Mouse (Mus musculus) cerebellum, adult 11-12 months (tissue): ENCODE measurements at regions not wholly inside any gene's neighbourhood (a gene's known extent, or its start where the extent isn't known, plus 50 kb on each side); places are given as distances from the start of the nearest gene placed in this dataset.

ENCODE experiments used
- DNase-seq: peaks from one replicate; pipeline ENCODE4 v3.0.0; 2022

DNA sequence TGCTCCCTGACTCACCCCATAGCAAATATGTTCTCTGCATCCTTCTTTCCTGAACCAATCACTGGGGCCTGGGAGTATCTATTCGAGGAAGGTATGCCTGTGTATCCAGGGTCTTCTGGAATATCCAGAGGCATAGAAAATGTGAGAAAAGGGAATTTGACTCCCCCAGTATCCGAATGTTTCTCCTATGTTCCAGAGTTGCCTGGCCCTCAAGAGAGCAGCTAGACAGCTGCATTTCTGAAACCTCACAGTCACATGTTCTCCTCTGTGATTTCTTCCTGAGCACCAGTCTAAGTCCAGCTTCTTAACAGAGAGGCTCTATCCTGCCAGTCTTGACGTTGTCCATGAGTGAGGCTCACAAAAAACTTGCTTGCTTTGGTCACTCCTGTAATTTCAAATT is 719.9 kb upstream of the Igfbp3 start:
- no peak for DNase-seq

DNA sequence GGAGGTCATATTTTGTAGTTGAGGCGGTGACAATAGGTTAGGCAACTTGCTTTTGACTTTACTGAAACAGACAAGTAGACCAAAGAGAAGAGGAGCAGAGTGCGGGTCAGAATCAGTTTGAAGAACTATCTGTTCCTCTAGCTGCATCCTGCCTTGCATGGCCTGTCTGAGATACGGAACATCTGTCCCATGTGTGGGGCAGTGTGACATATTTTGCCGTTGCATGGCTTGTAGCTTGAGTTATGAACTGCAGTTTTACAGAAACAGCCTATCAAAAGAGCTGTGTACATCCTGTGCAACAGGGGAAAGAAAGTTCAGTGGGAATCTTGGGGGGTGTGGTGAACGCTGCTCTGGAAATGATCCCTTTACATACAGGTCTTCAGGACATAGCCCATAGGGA is 718.9 kb upstream of the Igfbp3 start:
- DNase-seq, result no peak

DNA sequence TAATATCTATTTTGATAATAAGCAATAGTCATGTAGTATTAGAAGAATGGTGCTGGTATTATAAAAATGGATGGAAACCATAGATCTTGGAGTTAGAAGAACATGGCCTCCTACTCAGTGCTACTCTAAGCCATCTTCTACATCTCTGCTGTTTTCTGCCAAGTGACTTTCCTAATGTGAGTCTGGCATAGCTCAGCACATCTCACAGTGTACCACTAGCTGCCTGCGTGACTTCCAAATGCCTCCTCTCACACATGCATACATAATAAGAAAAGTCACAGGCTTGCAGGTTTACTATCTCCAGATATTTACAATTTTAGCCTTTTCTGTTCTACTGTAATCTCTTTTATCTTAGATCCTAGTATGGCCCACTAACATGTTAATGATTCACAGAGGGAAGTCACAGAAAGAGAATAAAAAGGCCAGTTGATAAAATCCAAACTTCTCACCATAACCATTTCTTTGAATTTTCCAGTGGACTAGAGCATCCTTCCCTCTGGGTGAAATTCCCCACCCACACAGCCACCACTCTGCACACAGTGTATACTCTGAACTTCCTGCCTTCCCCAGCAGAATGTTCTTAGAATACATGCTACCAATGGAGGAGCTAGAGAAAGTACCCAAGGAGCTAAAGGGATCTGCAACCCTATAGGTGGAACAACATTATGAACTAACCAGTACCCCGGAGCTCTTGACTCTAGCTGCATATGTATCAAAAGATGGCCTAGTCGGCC is 717.5 kb upstream of the Igfbp3 start:
- no peak for DNase-seq

DNA sequence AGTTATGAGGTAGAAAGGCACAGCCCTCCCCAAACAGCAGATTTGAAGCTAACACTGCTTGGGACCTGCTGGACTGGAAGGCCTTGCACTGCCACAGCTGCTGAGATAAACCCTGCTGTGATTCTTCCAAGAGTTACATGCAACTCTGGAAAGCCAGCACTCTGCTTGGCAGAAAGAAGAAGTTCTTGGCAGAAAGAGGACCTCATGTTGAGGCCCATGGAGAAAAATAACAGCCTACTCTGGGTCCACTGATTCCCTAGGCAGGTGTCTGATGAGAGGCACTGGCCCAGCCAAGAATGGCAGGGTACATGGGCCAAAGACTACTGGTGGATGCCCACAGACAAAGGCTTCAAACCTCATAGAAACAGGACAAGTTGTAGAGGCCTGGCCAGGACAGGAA is 714.0 kb upstream of the Igfbp3 start:
- DNase-seq, result no peak

DNA sequence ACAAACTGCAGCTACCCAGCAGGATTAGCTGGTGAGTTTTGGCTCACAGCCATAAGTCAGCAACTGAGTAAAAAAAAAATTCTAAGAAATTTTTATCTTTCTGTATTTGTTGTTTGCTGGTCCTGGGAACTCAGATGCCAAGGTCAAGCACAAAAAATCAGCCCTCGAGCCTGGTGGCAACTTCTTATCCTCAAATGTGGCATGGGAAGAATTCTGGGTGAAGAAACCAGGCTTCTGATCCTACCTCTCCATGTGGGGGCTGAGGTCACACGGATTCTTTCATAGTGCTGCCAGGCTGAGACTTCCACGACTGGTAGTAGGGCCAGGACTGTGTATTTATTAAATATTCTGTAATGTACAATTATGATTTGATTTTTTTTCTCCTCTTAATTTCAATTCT is 698.3 kb upstream of the Igfbp3 start:
- DNase-seq, result no peak

DNA sequence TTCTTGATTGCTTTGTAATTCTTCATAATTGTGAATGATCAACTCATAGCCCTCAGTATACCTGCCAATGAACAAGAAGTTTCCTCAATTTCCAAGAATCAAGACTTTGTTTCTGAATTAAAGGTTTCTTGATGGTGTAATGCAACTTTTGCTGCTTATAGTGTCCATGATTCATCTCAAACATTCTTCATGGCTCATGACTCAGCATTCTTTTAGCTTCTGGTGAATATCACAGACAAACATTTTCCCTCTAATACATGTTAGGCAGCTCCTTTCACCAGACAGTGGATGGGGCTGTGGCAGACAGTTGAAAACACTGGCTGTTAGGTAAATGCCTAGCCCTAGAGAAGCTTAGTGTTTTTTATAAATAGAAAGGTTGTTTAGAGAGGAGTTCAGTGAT is 686.5 kb upstream of the Igfbp3 start:
- no peak for DNase-seq

DNA sequence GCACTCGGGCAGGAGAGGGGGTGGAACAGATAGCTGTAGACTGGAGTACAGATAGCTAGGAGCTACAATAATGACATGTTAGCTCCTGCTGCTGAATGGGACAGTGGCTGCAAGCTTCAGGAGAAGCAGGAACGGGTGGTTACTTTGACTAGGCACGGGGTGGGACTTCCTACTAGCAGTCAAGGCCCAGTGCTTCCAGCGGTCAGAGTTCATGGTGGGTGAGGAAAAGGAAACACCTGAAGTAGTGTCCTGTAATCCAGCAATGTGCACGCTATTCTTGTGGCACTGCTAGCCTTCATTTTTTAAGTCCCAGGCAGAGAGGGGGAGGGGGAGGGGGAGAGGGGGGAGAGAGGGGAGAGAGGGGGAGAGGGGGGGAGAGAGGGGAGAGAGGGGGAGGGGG is 684.5 kb upstream of the Igfbp3 start:
- DNase-seq, result no peak

DNA sequence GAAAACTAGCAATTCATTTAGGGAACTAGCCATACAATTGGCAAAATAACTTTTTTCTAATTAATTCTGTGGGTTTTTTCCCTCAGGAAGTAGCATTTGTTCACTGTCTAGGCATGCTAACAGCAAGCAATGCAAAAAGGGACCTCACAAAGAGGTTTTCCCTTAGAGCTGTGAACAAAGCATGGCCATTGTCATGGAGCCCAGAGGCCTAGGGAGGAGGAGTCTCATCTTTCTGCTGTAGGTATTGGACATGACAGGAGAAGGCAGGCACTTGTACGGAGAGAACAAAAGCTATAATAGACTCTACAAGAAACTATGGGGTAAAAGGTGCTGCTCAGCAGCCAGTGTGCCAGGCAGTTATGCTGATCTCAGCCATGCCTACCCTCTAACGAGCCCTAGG is 666.8 kb upstream of the Igfbp3 start:
- DNase-seq, result no peak

DNA sequence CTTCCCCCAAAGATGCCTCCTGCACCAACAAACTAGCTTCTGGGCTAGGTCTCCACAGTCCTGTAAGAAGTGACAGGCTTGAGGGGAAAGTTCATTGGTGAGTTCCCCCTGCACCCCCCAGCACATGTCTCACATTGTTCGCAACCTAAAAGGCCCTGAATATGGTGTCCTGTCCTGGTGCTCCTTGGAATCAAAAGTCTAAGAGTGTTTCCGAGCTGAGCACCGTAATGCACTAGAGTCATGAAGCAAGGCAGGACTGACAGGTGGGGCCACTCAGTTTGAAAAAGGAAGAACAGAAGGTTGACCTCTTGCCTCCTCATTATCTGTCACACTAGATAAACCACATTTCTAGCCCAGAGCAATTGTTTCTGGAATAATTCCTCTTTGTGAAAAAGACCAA is 650.4 kb upstream of the Igfbp3 start:
- no peak for DNase-seq

DNA sequence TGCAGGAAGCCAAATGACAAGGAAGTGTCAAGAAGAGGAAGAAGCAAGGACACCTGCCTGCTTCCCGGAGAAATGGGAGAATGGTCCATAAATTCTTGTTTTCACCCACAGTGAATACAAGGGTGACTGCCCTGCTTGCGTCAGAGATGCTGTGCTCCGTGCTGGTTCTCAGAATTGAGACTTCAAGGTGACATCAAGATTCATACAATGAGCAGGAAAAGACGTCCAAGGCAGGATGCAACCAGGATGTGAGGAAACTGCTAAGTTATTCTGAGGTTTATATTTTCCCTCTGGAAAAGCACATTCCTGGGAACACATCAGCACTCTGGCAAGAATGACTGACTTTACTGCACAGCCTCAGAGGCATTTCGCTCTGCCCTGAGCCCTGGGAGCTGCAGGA is 650.0 kb upstream of the Igfbp3 start:
- DNase-seq, result no peak

DNA sequence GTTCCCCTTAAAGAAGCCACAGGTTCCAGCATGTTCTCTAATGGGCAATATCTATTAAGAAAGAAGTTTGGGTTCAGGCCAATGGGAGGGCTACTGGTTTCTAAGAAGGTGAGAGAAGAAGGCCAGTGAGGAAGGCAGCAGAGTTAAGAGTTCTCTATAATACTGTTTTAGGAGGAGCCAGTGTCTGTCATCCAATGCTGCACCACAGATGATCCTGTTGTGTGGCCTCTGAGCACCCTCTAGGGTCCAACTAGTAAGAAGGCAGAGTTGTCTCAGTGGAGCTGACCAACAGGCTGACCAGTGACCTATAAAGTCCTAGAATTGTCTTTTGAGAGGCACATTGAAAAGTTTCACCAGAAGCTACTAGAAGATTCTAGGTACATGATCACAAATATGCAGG is 648.8 kb upstream of the Igfbp3 start:
- DNase-seq, result no peak

DNA sequence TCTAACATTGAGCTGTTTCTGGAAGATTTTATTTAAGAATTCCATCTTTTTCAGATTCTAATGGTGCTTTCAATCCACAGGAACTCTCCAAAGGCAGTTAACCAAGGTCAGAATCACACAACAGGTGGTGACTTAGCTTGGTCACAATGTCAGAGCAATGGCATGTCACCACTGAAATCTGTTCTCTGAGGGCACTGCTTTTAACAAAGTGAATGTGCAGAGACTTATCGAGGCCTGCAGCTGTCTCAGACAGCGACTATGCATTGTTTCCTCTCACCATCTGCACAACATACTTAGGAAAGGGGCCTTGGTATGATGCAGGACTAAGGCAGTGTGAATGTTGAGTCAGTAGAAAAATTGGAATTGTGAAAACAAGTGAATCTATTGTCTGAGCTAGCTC is 638.9 kb upstream of the Igfbp3 start:
- DNase-seq, result no peak

DNA sequence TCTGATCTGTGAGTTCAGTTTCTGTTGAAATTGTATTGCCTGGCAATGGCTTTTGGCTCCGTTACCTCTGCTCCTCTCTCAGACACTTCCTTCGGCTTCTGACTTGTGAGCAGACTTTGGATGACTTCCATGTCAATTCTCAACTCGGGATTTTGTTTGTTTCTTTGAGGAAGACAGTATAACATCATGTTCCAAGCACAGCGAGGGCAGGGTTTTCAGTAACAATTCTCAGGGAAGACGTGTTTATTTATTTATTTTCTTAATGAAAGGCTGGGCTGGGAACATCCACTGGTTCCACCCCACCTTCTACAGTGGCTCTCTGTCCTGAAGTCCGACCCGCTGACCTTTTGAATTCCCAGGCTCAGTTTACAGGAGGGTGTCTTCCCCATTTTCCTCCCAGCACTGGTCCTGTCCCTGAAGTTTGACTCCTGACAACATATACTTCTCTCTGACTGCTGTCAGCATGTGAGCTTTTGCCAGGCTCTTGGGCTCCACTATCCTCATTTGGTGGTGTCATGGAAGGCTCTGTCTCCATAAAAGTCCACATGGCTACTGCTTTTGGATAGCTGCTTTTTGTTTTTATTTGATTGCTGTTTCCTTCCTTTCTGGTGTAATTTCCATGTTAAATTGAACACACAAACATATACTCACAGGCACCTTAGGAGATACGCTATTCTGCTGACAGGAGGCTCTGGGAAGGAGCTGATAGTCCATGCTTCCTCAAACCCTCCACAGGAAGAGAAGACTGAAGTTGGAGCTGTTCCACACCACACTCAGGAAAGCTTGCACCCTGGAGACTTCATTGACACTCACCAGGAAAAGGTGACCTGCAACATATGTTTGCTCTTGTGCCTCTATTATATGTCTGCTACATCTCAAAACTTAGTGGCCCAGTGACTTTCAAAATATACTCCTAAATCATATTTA is 624.9 kb upstream of the Igfbp3 start:
- DNase-seq, result no peak

DNA sequence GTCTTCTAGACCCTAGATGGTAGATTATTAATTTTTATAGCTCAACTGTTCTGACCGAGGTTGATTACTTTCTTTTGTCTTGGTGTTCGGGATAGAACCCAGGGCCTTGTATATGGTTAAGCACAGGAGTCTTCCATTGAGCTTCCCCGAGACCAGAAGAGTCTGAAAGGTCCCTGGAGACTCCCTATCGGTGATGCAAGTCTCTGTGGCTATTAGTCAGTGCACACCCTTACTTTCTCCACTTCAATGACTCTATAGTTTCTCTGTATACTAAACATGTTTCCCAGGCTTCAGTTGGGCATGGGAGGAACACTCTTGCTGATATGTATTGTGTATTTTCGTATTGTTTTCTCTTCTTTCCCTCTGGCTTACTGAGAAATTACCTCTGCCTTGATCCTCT is 623.8 kb upstream of the Igfbp3 start:
- no peak for DNase-seq

DNA sequence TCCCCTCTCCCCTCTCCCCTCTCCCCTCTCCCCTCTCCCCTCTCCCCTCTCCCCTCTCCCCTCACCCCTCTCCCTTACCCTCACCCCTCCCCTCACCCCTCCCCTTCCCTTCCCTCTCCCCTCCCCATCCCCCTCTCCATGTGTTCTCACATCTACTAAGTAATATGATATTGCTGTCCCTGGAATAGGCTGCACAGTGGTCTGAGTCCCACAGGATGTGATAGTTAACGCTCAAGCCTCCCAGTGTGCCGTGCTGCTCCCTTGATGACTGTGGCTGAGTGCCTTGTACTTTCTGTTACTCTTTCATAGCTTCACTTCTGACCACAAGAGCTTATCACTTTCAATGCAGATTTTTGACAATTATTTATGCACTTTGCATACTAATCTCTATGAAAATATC is 620.4 kb upstream of the Igfbp3 start:
- DNase-seq, result no peak

DNA sequence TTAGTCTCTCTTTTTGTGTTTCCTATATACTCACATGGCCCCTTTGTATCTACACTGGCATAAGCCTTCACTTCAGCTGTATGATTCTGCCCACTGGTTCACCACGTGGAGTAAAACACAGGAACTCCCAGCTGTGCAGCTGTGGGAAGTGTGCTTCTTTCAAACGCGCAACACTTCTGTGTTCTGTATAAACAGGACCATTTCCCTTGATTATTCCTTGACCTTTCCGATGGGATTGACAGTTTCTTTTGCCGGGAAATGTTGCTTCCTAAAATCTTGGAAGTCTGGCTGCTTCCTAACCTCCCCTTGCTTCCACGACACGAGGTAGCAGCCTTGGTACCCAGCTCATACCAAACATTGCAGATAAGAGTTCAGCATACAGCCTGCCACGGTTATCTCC is 618.7 kb upstream of the Igfbp3 start:
- DNase-seq, result no peak

DNA sequence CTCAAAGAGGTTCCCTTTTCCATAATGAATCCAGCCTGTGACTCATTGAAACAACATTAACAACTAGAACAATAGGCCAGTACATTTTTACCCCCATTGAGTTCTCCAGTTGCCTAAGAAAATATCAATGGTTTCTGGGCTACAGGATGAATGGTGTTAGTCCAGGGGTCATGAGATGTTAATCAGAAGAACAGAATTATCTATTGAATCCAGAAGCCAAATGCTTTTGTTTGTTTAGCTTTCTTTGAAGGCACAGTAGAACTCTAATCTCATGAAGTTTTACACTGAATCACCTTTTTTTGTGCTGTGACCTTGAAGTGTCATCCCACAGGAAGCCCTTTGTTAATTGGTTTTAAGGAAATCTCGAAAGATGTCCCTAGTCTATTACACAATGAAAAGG is 616.0 kb upstream of the Igfbp3 start:
- DNase-seq, result no peak

DNA sequence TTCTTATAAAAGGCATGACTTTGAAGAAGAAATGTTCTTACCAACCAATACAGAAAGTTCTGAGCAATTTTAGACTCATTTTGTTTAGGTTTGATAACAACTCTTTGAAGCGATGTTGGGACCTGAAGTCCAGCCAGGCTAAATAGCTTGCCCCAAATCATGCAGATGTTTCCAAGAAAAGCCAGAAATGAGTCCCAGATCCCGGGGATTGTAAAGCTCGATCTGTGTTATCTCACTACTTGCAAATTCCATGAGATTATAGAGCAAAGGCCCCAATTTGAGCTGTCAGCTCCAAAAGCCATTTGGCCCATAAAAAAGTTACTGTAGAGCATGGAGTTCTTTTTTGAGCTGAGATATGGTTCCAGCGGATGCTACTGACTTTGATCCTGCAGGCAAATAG is 614.3 kb upstream of the Igfbp3 start:
- DNase-seq, result no peak

DNA sequence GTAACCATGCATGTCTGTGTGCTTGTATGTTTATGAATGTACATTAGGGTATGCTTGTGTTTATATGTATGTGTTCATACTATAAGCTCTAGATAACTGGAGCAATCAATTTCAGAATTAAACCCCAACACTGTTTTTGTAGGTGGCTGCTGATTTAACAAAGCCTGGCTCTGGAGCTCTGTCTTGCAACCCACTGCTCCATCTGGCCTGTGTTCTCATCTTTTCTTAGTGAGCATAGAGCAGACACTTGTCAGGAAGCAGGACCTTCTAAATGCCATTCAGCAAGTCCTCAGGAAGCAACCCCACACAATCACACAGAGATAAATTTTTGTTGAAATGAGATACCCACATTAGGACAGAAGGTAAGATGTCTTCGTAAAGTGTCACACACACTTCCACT is 613.7 kb upstream of the Igfbp3 start:
- DNase-seq, result no peak

DNA sequence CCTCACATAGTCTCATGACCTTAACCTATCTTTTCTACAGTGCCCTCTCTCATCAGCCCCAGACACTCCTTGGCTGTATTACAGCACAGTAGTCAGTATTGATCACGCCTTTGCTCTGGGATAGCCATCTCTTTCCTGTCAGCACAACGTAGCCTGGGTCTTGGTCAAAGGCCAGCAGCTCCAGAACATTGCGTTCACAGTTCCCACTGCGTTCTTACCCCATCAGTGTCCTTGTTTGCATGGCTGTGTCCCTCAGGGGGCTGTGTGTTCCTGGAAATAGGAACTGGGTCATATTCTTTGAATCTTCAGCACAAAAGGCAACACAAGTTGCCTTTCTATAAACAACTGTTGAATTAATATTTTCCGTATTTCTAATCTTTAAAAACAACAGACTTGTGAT is 602.0 kb upstream of the Igfbp3 start:
- DNase-seq, result peak; percentile 4

DNA sequence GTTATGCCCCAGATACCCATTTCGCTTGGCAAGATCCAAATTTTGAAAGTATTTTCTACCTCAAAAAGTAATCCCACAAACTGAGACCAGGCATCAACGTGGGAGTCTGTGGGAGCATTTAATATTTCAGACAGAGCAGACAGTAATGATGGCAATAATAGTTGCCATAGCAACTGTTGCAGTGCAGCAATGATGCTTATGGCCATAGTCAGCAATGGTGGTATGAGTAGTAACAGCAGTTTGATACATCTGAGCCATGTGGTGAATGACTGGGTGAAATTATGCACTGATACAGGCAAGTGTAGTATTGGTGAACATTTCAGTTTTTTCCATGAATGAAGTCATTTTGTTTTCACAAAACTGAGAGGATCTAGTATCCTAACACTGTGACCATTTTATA is 600.8 kb upstream of the Igfbp3 start:
- no peak for DNase-seq

DNA sequence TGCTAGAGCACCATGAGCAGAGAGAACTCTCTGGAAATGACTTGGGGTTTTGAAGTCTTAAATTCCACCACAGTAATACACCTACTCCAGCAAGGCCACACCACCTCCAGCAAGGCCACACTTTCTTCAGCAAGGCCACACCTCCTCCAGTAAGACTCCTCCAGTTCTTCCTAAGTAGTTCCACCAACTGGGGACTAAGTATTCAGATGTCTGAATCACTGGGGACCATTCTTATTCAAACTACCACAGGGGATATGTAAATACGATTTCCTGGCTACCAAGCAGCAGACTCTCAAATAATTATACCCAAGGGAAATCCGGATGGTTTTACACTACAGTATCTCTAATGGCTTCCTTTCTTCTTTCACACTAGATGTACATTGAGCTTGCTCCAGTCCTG is 598.7 kb upstream of the Igfbp3 start:
- no peak for DNase-seq

DNA sequence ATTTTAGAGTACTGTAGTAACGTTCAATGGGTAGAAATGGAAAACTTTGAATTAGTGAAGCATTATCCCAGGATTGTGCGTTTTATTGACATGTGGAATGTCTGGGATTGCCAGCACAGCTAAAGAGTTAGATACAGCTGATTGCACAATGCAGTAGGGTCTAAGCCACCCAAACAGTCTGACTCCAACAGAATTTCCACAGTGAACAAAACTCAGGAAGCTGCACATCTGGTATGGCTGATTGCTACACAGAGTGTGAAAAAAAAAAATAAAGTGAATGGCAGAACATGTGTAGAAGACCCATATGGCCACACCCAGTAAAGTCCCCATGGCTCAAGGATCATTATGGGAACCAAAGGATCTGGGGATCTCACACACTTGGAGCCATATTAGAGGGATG is 596.0 kb upstream of the Igfbp3 start:
- DNase-seq, result no peak

DNA sequence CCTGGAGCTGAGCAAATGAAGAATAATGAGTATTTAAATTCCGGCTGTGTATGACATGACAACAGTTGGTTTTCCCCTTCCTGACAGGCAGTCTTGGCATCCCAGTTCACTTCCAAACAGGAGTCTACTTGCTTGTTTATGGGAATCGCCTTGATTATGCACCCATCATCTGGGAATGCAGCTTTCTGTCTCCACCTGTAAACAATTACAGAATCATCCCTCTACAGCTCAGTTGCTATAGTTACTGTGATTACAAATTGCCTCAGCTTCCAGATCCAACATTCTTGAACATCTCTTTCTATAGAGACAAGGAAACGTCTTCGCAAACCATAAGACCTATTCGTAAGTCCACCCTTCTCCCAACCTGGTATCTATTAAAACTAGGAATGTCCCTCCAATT is 582.6 kb upstream of the Igfbp3 start:
- no peak for DNase-seq

DNA sequence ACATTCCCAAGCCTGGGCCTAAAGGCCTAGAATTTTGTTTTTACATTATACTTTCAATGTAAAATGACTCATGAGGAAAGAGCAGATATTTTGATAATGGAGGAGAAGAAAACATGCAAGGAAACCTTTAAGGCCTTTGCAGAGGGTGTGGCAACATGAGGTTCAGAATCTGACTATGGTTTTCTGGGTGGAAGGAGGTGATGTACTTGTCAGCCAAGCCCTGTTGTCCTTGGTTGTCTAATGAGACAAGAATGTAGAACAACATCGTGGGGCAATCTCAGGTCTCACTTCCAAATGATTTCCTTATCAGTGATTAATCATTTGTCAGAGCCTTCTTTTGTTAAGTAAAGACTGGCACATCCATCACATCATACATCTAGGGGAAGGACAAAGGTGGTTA is 580.5 kb upstream of the Igfbp3 start:
- no peak for DNase-seq
